Mouse (Mus musculus) olfactory bulb, adult 2 months (tissue): Measurements from ENCODE around the gene Crhbp.
A peak's percentile ranks its signal among the peaks of the same experiment; 100 is the strongest.

Experiments used
- CTCF ChIP-seq: fragments of 200-500 bp; IDR thresholded peaks from 2 replicates; pipeline ENCODE4 v1.5.1; 2012; ENCODE audit warnings: low read depth, mild to moderate bottlenecking, low read length, moderate library complexity; ENCODE audit not compliant: insufficient read depth
- POLR2A ChIP-seq: fragments of 200-500 bp; IDR thresholded peaks from 2 replicates; pipeline ENCODE4 v1.6.1; 2012; ENCODE audit warnings: mild to moderate bottlenecking, low read depth, low read length, moderate library complexity; ENCODE audit not compliant: insufficient read depth

- TF ChIP-seq CTCF = peak; percentile 40; the same call in 1 of the 2 replicates
- no peak for TF ChIP-seq POLR2A
Observed at GRCm38 (mm10) chr13:95481428-95481827, 36.7 kb upstream of the Crhbp start.
